Mouse (Mus musculus) ovary, postnatal 36 days (tissue): ENCODE data around the gene Lypd3.
"Not testable (repeated sequence)": the region's sequence is repeated elsewhere in the genome, so short reads cannot be mapped to it uniquely, and the experiment has no call there.

Experiments used
- DNase-seq: peaks from one replicate; pipeline ENCODE4 v3.0.0; 2022; ENCODE audit warnings: low spot score, mixed read lengths

Lypd3 gene

DNA sequence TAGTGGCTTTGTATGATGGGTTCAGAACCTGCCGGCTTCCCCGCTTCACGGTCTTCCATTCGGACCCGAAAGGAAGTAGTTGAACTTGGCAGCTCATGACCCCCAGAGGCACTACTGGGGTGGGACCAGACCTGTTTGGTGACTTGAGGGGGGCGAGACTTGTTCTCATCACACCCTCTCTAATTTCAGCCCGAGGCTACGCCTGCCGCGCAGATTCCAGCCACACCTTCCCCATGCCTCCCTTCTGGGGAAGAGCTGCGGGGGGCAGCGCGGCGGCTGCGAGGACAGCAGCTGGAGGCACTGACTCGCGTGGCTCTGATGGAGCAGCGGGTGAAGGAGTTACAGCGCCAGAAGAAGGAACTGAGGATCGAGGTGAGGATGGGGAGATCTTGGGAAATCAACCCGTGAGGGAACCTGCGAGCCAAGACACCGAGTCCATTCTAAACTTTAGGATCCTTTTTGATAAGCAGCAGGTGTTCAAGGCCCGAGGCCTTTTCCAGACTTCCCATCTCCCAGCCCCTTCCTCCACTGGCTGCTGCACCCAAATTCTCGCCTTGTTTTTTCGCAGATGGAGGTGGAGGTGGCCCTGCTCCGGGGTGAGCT is 23.9 kb upstream of the Lypd3 start:
- no peak for DNase-seq

DNA sequence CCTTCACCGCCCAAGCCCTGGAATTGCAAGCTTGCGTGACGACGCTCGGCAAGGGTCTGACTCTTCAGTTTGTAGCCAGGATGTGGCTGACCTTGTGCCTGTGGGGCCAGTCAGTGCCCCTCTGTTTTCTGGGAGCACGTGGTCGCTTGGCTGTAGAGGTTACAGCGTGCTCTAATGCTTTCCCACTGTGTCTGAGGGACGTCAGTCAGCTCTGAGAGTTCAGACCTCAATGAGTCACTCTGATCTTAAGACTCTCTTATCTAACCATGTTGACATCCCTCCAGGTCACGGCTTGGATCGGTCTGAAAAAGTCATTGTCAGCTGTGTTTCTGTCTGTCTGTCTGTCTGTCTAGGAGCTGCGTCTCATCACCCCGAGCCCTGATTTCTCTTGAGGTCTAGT is 21.5 kb upstream of the Lypd3 start:
- DNase-seq: no peak

DNA sequence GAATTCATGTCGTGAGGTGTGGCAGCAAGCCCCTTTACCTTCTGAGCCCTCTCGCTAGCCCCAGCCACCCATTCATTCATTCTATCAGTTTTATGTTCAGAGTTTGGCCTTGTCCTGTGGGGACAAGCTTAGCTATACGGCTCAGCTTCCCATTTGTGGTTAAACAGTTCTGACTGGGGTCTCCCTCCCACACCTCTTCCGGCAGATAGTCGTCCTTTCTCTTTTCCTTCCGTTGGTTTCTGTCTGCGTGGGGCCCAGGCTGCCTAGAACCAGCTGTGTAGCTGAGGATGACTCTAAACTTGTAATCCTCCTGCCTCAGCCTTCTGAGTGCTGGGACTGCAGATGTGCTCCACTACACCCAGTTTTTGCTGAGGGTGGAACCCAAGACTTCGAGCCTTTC is 18.6 kb upstream of the Lypd3 start:
- no peak for DNase-seq

- not testable (repeated sequence) for DNase-seq
Measured at GRCm38 (mm10) chr7:24618374-24618773, 18.0 kb upstream of the Lypd3 start.

GRCm38 (mm10) chr7:24619671-24620397 is 16.5 kb upstream of the Lypd3 start:
- no peak for DNase-seq

- no peak for DNase-seq
Measured at GRCm38 (mm10) chr7:24621193-24621592, 15.2 kb upstream of the Lypd3 start.

GRCm38 (mm10) chr7:24622967-24623366 is 13.4 kb upstream of the Lypd3 start:
- no peak for DNase-seq

GRCm38 (mm10) chr7:24628685-24629610 is 7.4 kb upstream of the Lypd3 start:
- DNase-seq: peak; percentile 86

GRCm38 (mm10) chr7:24629672-24630071 is 6.7 kb upstream of the Lypd3 start:
- DNase-seq: no peak

- no peak for DNase-seq
Measured at GRCm38 (mm10) chr7:24630116-24630880, 6.1 kb upstream of the Lypd3 start.

DNA sequence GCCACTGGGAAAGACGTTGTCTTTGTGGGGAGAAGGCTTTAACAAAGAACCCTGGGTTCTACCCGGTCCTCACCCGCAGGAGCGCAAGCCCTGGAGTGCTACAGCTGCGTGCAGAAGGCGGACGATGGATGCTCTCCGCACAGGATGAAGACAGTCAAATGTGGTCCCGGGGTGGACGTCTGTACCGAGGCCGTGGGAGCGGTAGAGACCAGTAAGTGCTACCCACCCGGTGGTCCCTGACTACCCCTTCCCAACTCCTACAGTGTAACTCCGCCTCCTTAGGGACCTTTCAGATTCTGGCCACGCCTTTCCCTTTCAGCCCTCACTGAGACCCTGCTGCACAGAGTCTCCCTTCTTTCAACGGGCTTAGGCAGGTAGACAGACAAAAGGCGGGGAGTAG is 696 bp downstream of the Lypd3 start:
- no peak for DNase-seq

DNA sequence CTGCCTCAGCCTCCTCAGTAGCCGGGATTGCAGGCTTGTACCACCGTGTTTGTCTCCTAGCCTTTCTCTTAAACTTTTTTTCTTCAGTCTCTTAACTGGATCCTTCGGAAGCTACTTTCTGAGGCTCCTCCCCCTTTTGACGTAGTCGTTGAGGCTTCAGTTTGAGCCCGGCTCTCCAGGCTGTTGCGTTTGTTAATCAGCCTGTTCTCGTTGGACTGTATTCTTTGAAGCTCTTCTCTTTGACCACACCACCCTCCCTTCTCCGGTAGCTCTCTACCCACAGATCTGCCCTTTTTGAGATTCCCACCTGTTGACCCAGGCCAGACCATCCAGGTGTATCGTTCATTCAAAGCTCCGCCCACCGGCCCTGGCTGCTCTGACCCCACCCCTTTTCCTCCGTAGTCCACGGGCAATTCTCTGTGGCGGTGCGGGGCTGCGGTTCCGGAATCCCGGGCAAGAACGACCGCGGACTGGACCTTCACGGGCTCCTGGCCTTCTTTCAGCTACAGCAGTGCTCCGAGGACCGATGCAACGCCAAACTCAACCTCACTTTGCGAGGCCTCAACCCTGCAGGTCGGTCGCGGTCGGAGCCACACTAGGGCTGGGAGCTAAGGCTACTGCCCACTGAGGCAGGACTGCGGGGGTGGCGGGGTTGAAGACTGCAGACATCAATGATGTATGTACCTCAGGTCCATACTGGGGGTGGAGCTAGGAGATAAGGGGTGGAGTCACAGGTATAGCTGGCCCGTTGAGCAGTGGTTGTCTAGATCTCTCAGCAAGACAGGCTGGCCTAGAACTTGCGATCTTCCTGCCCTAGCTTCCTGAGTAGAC is 1.9 kb downstream of the Lypd3 start:
- no peak for DNase-seq

GRCm38 (mm10) chr7:24640450-24640849 is 4.1 kb downstream of the Lypd3 start:
- no peak for DNase-seq

DNA sequence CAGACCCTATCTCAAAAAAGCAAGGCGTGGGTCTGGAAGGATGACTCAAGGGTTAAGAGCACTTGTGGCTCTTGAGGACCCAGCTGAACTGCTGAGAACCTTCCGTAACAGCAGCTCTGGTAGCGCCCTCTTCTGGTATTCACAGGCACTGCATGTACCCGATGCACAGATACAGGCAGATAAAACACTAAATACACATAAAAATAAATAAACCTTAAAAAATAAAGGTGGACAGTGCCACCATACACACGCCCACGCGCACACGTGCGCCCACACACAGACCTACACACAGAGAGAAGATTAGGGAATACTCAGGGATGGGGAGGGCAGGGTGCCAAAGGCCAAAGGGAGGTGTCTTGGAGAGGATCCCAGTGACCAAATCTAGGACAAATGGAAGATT is 6.1 kb downstream of the Lypd3 start:
- DNase-seq: peak; percentile 33

DNA sequence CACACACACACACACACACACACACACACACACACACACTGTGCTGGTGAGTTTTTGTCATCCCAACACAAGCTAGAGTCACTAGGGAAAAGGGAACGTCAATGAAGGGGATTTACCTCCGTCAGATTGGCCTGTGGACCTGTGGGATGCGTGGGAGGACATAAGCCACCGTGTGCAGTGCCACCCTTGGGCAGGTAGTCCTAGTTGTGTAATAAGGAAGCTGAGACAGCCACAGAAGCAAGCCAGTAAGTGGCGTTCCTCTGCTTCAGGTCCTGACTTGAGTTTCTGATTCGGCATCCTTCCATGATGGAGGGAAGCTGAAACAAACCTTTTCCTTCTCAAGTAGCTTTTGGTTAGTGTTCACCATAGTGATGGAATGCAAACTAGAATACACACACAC is 8.1 kb downstream of the Lypd3 start:
- DNase-seq: no peak

DNA sequence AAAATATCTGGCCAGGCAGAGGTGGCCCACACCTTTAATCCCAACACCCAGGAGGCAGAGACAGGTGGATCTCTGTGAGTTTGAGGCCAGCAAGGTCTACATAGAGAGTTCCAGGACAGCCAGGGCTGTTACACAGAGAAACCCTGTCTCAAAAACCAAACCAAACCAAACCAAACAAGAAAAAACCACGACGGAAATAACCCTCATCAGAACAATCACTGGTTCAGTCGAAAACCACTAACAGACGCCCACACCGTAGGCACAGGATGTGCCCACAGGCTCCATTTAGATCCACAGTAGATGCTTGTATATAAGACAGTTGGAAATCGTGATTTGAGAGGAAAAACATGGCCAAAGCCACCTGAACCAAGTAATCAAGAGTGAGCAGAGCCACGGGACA is 8.6 kb downstream of the Lypd3 start:
- no peak for DNase-seq

DNA sequence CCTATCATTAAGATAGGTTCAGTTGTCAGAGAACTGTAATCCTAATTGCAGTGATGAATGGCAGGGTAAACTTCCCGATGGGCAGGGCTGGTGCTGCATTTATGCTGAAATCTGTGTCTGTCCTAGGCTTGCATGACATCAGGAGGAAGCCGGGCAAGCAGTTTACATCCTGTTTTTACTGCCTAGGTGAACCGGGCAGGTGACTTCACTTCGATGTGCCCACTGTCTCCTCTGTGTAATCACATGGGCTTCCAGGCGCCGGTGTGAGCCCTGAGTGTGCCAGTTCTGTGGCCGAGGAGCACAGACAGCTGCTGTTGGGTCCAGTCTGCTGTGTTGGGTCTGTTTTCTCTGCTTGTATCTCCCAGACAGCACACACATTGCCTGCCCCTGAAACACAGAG is 10.1 kb downstream of the Lypd3 start:
- DNase-seq: no peak

- peak; percentile 50 for DNase-seq
Measured at GRCm38 (mm10) chr7:24653681-24654080, 17.3 kb downstream of the Lypd3 start.

DNA sequence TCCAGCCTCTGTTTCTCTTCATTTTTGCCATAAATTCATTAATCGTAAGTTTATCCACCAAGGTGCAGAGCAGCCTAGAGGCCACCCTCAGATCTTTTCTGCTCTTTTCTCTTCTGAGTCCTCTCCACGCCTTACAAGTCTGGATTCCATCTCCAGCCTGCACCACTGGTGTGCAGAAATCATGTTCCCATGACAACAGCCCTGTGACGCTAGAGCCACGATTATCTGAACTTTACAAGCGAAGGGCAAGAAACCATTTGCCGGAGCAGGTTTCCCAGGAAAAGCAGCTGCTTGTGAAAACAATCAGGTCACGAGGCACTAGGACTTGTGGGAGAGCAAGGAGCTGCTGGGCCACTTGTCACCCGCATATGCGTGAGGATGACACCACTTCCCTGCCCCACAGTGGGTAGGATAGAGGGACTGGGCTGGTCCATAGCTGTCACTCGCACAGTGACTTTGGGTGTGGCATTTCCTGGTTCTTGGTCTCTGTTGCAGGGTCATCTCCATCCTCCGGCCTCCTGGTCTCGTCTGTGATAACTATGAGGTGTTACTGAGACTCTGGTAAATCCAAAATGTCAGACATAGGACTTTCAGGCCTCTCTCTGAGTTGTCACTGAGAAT is 23.5 kb downstream of the Lypd3 start:
- DNase-seq: no peak

DNA sequence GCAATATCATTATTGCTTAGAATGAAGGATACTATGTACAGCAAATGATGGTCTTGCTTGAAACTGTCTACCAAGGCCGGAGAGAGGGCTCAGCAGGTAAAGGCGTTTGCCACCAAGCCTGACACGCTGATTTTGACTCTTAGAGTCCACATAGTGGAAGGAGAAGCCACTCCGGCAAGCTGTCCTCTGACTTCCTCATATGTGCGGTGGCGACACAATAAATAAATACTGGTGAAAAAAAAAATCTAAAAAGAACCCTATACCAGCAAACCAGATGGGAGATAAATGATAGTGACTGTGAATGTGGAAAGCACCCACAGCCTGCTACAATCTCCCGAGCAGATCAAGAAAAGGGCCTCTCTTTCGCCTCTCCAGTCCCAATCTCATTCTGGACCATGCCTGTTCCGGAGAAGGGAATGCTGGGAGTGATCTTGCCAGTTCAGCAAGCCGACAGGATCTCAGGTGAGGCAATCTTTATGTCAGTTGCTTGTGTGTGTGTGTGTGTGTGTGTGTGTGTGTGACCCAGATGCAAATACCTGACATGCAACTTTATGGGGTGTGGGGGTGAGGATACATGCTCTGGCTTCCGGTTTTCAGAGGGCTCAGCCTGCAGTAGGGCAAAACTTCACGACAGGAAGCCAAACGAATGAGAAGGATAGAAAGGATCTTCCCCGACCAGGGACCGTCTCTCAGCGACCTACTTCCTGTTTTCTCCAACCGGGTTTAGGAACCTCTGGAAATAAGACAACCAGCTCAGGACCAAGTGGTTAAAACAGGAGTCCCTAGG is 25.0 kb downstream of the Lypd3 start:
- DNase-seq: no peak
